Comparison of ENCODE assay signal across 8 mouse cellular contexts in the genomic region with DNA sequence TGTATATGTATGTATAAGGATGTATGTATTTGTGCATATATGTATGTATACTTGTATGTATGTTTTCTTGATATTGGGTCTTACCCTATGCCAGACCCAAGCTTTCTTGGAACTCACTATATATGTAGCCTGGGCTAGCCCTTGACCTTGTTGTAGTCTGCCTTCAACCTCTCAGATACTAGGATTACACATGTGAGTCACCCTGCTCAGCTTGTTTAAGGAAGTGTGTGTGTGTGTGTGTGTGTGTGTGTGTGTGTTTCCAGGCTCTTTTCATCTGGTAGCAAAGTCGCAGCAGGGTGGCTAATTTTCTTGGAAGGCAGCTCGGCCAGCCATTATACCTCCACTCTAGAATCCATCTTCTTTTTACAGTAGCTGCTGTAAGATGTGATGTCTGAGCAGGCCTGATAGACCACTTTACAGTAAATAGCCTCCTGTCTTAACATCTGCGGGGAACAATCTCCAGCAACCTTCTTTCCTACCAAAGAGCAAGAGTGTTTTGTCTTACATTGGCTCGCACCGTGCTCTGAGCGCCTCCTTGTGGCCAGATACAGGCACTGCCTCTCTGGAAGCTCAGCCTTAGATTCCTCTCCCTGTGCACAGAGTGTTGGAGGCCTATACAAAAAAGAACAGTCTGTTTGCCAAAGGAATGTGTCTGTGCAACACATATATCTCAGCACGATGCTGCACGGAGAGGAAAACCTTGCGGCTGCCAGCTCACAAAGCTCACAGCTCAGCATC. TPM values are rescaled to one million over a fixed set of nuclear protein-coding genes. Genes with fewer than 3 reads are reported as not detected.
A peak's percentile ranks its signal among the peaks of the same experiment; 100 is the strongest.
DNase-seq lines count a peak whose midpoint lies in the region; ATAC-seq and TF ChIP-seq lines count a peak whose summit lies in the region.

No protein-coding gene starts in this region.

- no peaks in the 10 kb centered on the region for H3K27me3 ChIP-seq in liver, embryonic 14.5 days (ENCODE audit: control insufficient read depth, insufficient read depth, low read length)
- H3K27me3 ChIP-seq in neural tube, embryonic 14.5 days (ENCODE audit: control insufficient read depth, insufficient read depth, low read length) = no peaks in the 10 kb centered on the region
- no peaks in the 10 kb centered on the region for H3K27me3 ChIP-seq in testis, adult 2 months (ENCODE audit: control insufficient read depth, insufficient read depth, low read length)

- H3K4me2 ChIP-seq in liver, embryonic 14.5 days (ENCODE audit: low read depth) = no peak overlapping the region
- no peak overlapping the region for H3K4me2 ChIP-seq in neural tube, embryonic 14.5 days (ENCODE audit: low read depth, low read length)

- H3K4me3 ChIP-seq in liver, embryonic 14.5 days (ENCODE audit: insufficient read depth in 1 of 2, low read depth in 2 of 2, low read length in 2 of 2) = no peak overlapping the region
- no peak overlapping the region for H3K4me3 ChIP-seq in neural tube, embryonic 14.5 days (ENCODE audit: low read depth, low read length)
- no peak overlapping the region for H3K4me3 ChIP-seq in testis, adult 2 months (ENCODE audit: control insufficient read depth, low read depth, low read length)

- TF ChIP-seq POLR2A in testis, adult 2 months (IDR thresholded peaks at IDR 0.05; ENCODE audit: control insufficient read depth, low read depth, low read length) = no peak

- no peaks in the 10 kb centered on the region for H3K36me3 ChIP-seq in liver, embryonic 14.5 days (replicated peaks; ENCODE audit: control insufficient read depth, insufficient read depth, low read depth)
- H3K36me3 ChIP-seq in neural tube, embryonic 14.5 days (ENCODE audit: control insufficient read depth, insufficient read depth, low read length) = no peaks in the 10 kb centered on the region
- no peaks in the 10 kb centered on the region for H3K36me3 ChIP-seq in testis, adult 2 months (ENCODE audit: control insufficient read depth, insufficient read depth, low read length)

- peak; percentile 67 to 70 for DNase-seq in CD8-positive naive resting alpha-beta T cell, adult 2 months (ENCODE audit: low read depth in 2 of 2, low spot score in 2 of 2)
- DNase-seq in brain, embryonic 18.5 days (ENCODE audit: low read depth, low spot score) = peak; percentile 80
- peak; percentile 76 to 83 for DNase-seq in heart, postnatal 14 days
- peak; percentile 85 to 87 for DNase-seq in kidney, postnatal 4 days
- DNase-seq in liver, embryonic 14.5 days (ENCODE audit: low read depth in 3 of 3, low spot score in 3 of 3) = peak; percentile 37 to 43 (median 41)

- intact Hi-C loops in heart, postnatal 14 days (cut with DNase I) = loop anchor here (1.0 to 5.0 kb wide), 3 partner anchors 146 to 354 kb away; no protein-coding TSS in a partner anchor

- ATAC-seq in erythroid progenitor cell, adult 5-6 weeks (replicated peaks; ENCODE audit: low FRiP score, poor library complexity, severe bottlenecking) = peak; percentile 67
- ATAC-seq in liver, embryonic 14.5 days (ENCODE audit: insufficient read depth) = no peak; the same call in 1 of the 2 replicates
- peak; percentile 90 for ATAC-seq in neural tube, embryonic 14.5 days (ENCODE audit: low read depth)

- TF ChIP-seq CTCF in liver, embryonic 14.5 days (IDR thresholded peaks at IDR 0.05; ENCODE audit: low read depth) = peak; percentile 98
- peak; percentile 97 for TF ChIP-seq CTCF in testis, adult 2 months (IDR thresholded peaks at IDR 0.05; ENCODE audit: control insufficient read depth, insufficient read depth, insufficient replicate concordance, low read depth, low read length)

- no peak for TF ChIP-seq EP300 in liver, embryonic 14.5 days (IDR thresholded peaks at IDR 0.05; ENCODE audit: low read depth)

- no peak overlapping the region for H3K9ac ChIP-seq in liver, embryonic 14.5 days (replicated peaks)
- H3K9ac ChIP-seq in neural tube, embryonic 14.5 days (replicated peaks; ENCODE audit: low read depth, low read length) = no peak overlapping the region

- H3K4me1 ChIP-seq in liver, embryonic 14.5 days (replicated peaks; ENCODE audit: control insufficient read depth in 2 of 2, insufficient read depth in 2 of 2, low read length in 1 of 2) = peaks cover 3 to 4% of the 10 kb centered on the region in 2 experiments
- H3K4me1 ChIP-seq in neural tube, embryonic 14.5 days (ENCODE audit: control insufficient read depth, insufficient read depth, low read length) = no peaks in the 10 kb centered on the region; the same call in 1 of the 2 replicates
- no peaks in the 10 kb centered on the region for H3K4me1 ChIP-seq in testis, adult 2 months (ENCODE audit: control insufficient read depth, insufficient read depth, low read length)

- no peaks in the 10 kb centered on the region for H3K9me3 ChIP-seq in liver, embryonic 14.5 days (ENCODE audit: control insufficient read depth, low read length)
- no peaks in the 10 kb centered on the region for H3K9me3 ChIP-seq in neural tube, embryonic 14.5 days (ENCODE audit: control insufficient read depth, low read length)

- H3K27ac ChIP-seq in liver, embryonic 14.5 days = no peak overlapping the region
- peak overlapping the region; percentile 58; the same call in 1 of the 2 replicates for H3K27ac ChIP-seq in neural tube, embryonic 14.5 days (ENCODE audit: low read depth, low read length)
- no peak overlapping the region for H3K27ac ChIP-seq in testis, adult 2 months (ENCODE audit: control insufficient read depth, insufficient read depth, low read depth, low read length)

- 23% methylated on average over 9 of the region's 9 CpGs for WGBS in liver, embryonic 14.5 days (ENCODE audit: insufficient replicate concordance)
- 16% methylated on average over 9 of the region's 9 CpGs for WGBS in neural tube, embryonic 14.5 days

RNA-seq across cellular contexts. Expression of a gene that starts 29.4 kb away (rescaled TPM):
- total RNA-seq in erythroid progenitor cell, adult 5-6 weeks (2015; ENCODE audit: low replicate concordance) = 3.4 and 6.1 TPM in 2 replicates
- 1.8 and 11.4 TPM in 2 replicates for total RNA-seq in erythroid progenitor cell, adult 5-6 weeks (2017; ENCODE audit: low replicate concordance)
- 1 to 10 TPM; 1.7 to 1.8 TPM for total RNA-seq in heart, postnatal 14 days (2021)
- 3.4 and 3.5 TPM in 2 replicates for polyA plus RNA-seq in liver, embryonic 14.5 days (2012; rRNA removed)
- 5.9 and 7.2 TPM in 2 replicates for polyA plus RNA-seq in liver, embryonic 14.5 days (2014; fragmentation: Nextera tagmentation; extraction: Ambion mirVana)
- 26.1 and 32.1 TPM in 2 replicates for polyA plus RNA-seq in neural tube, embryonic 14.5 days (2014; fragmentation: Nextera tagmentation; extraction: Ambion mirVana)
- 1.3 and 1.6 TPM in 2 replicates for polyA plus RNA-seq in testis, adult 2 months (2012; rRNA removed)
